Mouse (Mus musculus) hindbrain, embryonic 10.5 days (tissue): ENCODE measurements around the gene Akr1d1. TPM values are rescaled to one million over a fixed set of nuclear protein-coding genes. Genes with fewer than 3 reads are reported as not detected.

Source experiments
- DNase-seq: peaks from one replicate; pipeline ENCODE4 v3.0.0-alpha.2; 2017; ENCODE audit warnings: low spot score
- H3K27ac ChIP-seq: fragments of 300-500 bp; sonication (generic); 2 replicates; pipeline ENCODE4 v1.5.1; 2016; ENCODE audit warnings: mild to moderate bottlenecking, moderate library complexity
- H3K27me3 ChIP-seq: fragments of 300-500 bp; sonication (generic); 2 replicates; pipeline ENCODE4 v1.6.1; 2016; ENCODE audit warnings: mild to moderate bottlenecking; ENCODE audit not compliant: poor library complexity, insufficient read depth, severe bottlenecking
- H3K36me3 ChIP-seq: fragments of 300-500 bp; sonication (generic); 2 replicates; pipeline ENCODE4 v1.6.1; 2016; ENCODE audit warnings: mild to moderate bottlenecking, moderate library complexity
- H3K4me1 ChIP-seq: fragments of 300-500 bp; sonication (generic); replicated peaks from 2 replicates; pipeline ENCODE4 v1.6.1; 2016; ENCODE audit warnings: mild to moderate bottlenecking
- H3K4me3 ChIP-seq: fragments of 300-500 bp; sonication (generic); 2 replicates; pipeline ENCODE4 v1.5.1; 2016; ENCODE audit warnings: mild to moderate bottlenecking, moderate library complexity
- H3K9me3 ChIP-seq: fragments of 300-500 bp; sonication (generic); 2 replicates; pipeline ENCODE4 v1.6.1; 2016; ENCODE audit warnings: mild to moderate bottlenecking, moderate library complexity
- WGBS: fragments of 180-500 bp; shearing (Covaris S2); methylation state at CpG from one replicate; pipeline ENCODE4 v1.1.7; 2016; 5-methylcytosine and 5-hydroxymethylcytosine counted together
- polyA plus RNA-seq: library from polyadenylated mRNA; unstranded; fragments of >200 nt; fragmentation: Nextera tagmentation; extraction: Ambion mirVana; gene quantifications from 2 replicates; pipeline ENCODE4 v1.2.1, GENCODE M21; 2016

Akr1d1 gene
- not detected in 2 replicates for polyA plus RNA-seq

DNA sequence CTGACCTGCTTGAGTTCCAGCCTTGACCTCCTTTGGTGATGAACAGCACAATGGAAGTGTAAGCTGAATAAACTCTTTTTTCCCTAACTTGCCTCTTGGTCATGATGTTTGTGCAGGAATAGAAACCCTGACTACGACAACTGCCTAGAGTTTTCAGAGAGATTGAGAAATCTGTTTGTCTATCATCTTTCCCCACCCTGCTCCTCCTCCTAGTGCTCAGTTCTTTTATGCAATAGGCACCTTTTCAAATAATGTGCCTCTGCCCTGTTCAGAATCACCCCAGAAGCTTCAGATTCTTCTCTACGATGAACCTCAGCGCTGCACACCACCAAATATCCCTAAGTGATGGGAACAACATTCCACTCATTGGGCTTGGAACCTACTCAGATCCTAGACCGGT lies at the start of gene Akr1d1:
Akr1d1 (plus strand) TSS at position 234 of the 400 bp plus-strand sequence.
- 94% methylated on average over 4 of the region's 4 CpGs for WGBS
- DNase-seq = no peak
- no peak within 1 kb of the TSS for H3K4me3 ChIP-seq
- no peaks in the 10 kb centered on the region for H3K36me3 ChIP-seq
- no peaks in the 10 kb centered on the region for H3K27me3 ChIP-seq
- no peaks in the 10 kb centered on the region for H3K9me3 ChIP-seq
- H3K4me1 ChIP-seq = no peaks in the 10 kb centered on the region
- H3K27ac ChIP-seq = no peak within 1 kb of the TSS

DNA sequence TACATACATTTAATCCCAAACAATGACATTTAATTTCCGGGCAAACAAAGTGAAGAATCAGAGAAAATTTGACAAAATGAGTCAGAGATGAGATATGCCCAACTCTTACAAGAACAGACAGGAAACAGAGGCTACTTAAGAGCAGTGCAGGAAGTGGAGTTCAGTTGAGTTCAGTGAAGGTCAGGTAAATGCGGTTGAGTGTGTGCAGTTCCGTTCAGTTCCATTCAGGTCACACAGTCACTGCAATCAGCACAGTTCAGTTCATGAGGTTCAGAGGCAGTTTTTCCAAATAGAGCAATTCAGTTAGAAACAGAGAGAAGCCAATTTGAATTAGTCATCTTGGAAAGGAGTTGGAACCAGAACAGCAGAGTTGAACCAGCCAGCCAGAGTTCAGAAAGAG lies 48.8 kb upstream of the Akr1d1 start:
- H3K4me1 ChIP-seq = no peaks in the 10 kb centered on the region
- no peaks in the 10 kb centered on the region for H3K27me3 ChIP-seq
- DNase-seq = no peak
- H3K4me3 ChIP-seq = no peak overlapping the region
- H3K36me3 ChIP-seq = no peaks in the 10 kb centered on the region
- 83% methylated on average over 3 of the region's 3 CpGs for WGBS
- no peaks in the 10 kb centered on the region for H3K9me3 ChIP-seq
- H3K27ac ChIP-seq = no peak overlapping the region

DNA sequence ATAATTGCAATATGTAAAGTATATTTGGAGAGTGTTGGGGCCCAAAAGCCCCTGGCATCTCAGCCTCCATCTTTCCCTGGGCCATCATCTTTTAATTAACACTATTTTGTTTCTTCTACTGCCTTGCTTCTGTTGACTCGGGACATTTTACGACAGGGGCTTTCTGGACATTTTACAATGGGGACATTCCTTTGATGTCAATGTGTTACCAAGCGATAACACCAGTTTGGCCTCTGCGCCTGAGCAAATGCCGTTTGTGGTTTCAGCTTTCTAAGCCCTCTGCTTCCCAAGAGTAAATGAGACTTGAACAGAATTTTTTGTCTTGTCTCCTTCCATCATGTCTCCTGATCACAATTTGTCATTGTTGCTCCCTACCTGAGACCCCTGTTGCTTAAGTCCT lies 46.7 kb upstream of the Akr1d1 start:
- Histone ChIP-seq H3K4me3 (no peak overlapping the region), H3K4me1 (no peaks in the 10 kb centered on the region), H3K36me3 (no peaks in the 10 kb centered on the region), H3K9me3 (no peaks in the 10 kb centered on the region), H3K27ac (no peak overlapping the region), H3K27me3 (no peaks in the 10 kb centered on the region)
- 67% methylated on average over 5 of the region's 5 CpGs for WGBS
- DNase-seq = no peak

DNA sequence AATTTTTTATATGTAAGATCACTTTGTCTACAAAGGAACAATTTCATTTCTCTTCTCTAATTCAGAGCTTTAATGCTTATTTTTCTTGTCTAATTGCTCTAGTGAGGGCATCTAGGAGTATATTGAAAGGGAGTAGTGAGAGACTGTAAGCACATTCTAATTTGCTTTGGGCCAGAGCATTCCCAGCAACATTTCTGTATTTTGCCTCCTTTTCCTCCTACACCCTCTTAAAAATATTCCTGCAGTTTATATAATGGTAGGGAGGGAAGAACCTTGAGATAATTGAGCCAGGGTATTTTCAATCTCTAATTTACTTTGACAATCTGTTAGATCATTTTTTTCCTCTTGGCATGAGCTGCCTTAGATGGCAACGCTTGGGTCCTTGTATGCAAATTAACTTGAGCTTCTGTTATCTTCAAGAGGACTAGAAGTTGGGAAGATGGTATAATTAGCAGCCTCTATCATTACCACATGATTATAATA lies 45.3 kb upstream of the Akr1d1 start:
- H3K36me3 ChIP-seq = no peaks in the 10 kb centered on the region

DNA sequence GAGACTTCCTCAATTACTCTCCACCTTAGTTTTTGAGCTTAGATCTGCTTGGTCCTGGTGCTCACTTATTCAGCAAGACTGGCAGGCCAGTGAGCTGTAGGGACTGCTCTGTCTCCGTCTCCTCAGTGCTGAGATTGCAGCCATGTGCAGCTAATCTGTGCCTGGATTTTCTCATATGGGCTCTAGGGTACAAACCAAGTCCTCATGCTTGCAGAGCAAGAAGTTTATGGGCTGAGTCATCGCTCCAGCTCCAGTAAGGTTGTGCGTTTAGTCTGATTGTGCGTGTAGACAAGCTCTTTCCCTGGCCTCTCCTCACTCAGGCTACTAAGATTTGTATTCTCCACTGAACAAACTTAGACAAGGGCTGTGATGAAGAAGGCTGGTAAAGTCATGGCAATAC lies 43.5 kb upstream of the Akr1d1 start:
- no peak for DNase-seq
- Histone ChIP-seq H3K4me3 (no peak overlapping the region), H3K9me3 (no peaks in the 10 kb centered on the region), H3K4me1 (no peaks in the 10 kb centered on the region), H3K36me3 (no peaks in the 10 kb centered on the region), H3K27ac (no peak overlapping the region), H3K27me3 (no peaks in the 10 kb centered on the region)
- 90% methylated on average over 4 of the region's 4 CpGs for WGBS

More for the DNA sequence above, 45.3 kb upstream of the Akr1d1 start:
- WGBS = 74% methylated on average over 1 of the region's 1 CpGs
- Histone ChIP-seq H3K27me3 (no peaks in the 10 kb centered on the region), H3K27ac (no peak overlapping the region), H3K4me1 (no peaks in the 10 kb centered on the region), H3K9me3 (no peaks in the 10 kb centered on the region), H3K4me3 (no peak overlapping the region)
- no peak for DNase-seq

DNA sequence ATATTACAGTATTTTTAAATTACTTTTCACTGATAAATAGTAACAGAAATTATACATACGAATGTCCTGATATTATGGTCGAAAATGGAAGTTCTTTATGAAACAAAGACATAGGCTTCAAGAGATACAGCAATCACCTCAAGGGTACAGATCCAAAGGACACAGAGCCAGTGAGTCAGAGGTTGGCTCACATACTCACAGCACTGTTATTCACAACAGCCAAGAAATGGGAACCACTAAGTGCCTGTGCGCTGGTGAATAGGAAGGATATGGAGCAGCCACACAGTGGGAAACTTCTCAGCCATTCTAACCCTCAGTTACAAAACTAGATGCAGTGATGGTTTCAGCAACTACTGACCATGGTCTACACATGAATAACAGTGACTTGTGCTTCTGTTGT lies 37.7 kb upstream of the Akr1d1 start:
- H3K36me3 ChIP-seq = no peaks in the 10 kb centered on the region
- no peak for DNase-seq
- H3K4me3 ChIP-seq = no peak overlapping the region
- no peaks in the 10 kb centered on the region for H3K9me3 ChIP-seq
- 83% methylated on average over 3 of the region's 3 CpGs for WGBS
- no peaks in the 10 kb centered on the region for H3K27me3 ChIP-seq
- no peaks in the 10 kb centered on the region for H3K4me1 ChIP-seq
- no peak overlapping the region for H3K27ac ChIP-seq

DNA sequence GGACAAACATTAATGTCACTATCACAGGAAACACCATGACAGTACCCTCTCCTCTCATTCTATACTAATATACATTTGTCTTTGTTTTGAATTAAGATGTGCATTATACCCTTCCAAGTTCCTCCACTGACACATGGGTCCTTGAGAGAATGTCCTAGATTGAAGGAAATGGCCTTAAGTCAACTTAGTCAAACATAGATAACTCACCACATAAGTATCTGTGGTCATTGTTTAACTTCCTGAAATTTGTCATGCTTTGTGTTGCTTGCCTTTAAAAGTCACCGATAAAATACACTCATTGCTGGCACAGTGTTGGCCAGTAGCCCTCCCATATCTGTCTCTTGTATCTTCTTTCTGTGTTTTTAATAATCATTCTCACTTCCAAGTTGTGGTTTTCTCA lies 35.0 kb upstream of the Akr1d1 start:
- no peaks in the 10 kb centered on the region for H3K4me1 ChIP-seq
- no peaks in the 10 kb centered on the region for H3K27me3 ChIP-seq
- H3K4me3 ChIP-seq = no peak overlapping the region
- 96% methylated on average over 1 of the region's 1 CpGs for WGBS
- DNase-seq = no peak
- H3K27ac ChIP-seq = no peak overlapping the region
- no peaks in the 10 kb centered on the region for H3K36me3 ChIP-seq
- H3K9me3 ChIP-seq = peaks cover 10% of the 10 kb centered on the region; the same call in 1 of the 2 replicates

DNA sequence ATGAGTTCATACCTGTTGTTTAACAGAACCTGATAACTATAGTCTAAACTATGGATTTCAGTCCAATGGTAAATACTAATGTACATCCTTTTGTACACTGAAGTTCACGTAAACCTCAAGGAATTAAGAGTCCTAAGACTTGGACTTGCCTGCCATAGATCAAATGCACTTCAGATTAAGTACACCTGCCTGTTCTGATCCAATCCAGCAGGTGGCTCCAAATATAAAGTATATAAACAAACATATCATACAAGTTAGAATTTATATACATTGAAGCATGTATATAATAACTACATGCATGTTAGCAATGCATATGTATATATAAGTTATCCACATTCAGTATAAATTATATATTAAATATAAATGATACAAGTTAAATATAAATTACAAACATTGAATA lies 33.1 kb upstream of the Akr1d1 start:
- H3K36me3 ChIP-seq = no peaks in the 10 kb centered on the region
- H3K9me3 ChIP-seq = peaks cover 10% of the 10 kb centered on the region; the same call in 1 of the 2 replicates
- no peaks in the 10 kb centered on the region for H3K27me3 ChIP-seq
- WGBS = 96% methylated on average over 1 of the region's 1 CpGs
- H3K4me3 ChIP-seq = no peak overlapping the region
- no peak overlapping the region for H3K27ac ChIP-seq
- no peaks in the 10 kb centered on the region for H3K4me1 ChIP-seq
- DNase-seq = no peak

DNA sequence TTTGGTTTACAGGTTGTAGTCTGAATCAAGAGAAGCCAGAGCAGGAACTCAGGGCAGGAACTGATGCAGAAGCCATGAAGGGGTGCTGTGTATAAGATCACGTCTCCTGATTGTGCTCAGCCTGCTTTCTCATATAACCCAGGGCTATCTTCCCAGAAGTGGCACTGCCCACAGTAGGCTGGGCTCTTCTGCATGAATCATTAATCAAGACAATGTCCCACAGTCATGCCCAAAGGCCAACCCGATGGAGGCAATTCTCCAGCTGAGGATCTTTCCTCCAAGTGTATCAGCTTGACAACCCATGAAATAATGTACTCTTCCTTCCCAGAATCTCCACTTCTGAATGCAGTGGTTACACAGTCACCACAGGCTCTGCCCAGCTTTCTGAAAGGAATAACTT lies 24.4 kb upstream of the Akr1d1 start:
- WGBS = 85% methylated on average over 2 of the region's 2 CpGs
- no peaks in the 10 kb centered on the region for H3K36me3 ChIP-seq

DNA sequence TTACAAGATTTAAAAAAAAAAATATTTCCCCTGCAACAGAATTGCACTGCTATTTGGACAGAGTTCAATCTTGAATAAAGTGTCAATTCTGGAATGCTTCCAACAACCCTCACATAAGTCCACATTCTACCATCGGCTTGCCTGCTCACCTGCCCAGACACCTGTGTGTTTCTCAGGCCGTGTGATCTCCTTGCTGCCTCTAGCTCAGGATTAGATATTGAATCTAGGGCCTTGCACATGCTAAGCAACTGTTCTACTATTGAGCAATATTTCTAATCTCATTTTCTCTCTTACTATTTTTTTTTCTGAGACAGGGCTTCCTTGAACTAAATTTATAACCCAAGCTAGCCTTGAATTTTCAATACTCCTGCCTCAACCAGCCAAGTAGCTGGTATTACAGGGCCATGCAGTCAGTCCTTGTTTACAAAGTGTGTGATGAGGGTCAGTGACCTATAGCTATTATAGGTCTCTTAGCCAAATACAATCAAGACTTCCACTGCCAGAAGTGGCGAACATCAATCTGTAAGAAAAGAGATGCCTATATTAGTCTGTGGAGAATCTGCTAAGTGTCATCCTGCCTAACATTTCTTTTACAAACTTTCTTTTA lies 23.0 kb upstream of the Akr1d1 start:
- Histone ChIP-seq H3K27me3 (no peaks in the 10 kb centered on the region), H3K4me1 (no peaks in the 10 kb centered on the region), H3K4me3 (no peak overlapping the region), H3K36me3 (no peaks in the 10 kb centered on the region), H3K9me3 (no peaks in the 10 kb centered on the region), H3K27ac (no peak overlapping the region)
- 88% methylated on average over 3 of the region's 3 CpGs for WGBS
- no peak for DNase-seq

More for the DNA sequence above, 24.4 kb upstream of the Akr1d1 start:
- DNase-seq = no peak
- Histone ChIP-seq H3K27me3 (no peaks in the 10 kb centered on the region), H3K4me1 (no peaks in the 10 kb centered on the region), H3K27ac (no peak overlapping the region), H3K9me3 (no peaks in the 10 kb centered on the region), H3K4me3 (no peak overlapping the region)

DNA sequence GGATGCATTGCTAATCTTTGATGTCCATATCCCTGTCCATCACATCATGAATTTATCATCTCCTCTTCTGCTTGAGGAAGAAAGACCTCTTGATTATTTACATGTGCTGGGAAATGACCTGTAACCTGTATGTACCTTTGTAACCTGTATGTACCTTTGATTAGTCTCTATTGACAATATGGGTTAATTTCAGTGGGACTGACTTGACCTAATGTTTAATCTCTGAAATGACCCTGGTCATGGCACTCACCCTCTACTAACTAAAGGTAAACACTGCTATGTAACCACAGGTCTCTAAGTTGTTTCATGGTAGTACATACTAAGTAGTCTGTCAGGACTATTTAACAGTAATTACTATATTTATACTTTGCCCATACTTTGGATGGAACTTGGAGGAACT lies 19.2 kb upstream of the Akr1d1 start:
- Histone ChIP-seq H3K4me3 (no peak overlapping the region), H3K27ac (no peak overlapping the region), H3K4me1 (no peaks in the 10 kb centered on the region), H3K36me3 (no peaks in the 10 kb centered on the region), H3K27me3 (no peaks in the 10 kb centered on the region), H3K9me3 (no peaks in the 10 kb centered on the region)
- no peak for DNase-seq

DNA sequence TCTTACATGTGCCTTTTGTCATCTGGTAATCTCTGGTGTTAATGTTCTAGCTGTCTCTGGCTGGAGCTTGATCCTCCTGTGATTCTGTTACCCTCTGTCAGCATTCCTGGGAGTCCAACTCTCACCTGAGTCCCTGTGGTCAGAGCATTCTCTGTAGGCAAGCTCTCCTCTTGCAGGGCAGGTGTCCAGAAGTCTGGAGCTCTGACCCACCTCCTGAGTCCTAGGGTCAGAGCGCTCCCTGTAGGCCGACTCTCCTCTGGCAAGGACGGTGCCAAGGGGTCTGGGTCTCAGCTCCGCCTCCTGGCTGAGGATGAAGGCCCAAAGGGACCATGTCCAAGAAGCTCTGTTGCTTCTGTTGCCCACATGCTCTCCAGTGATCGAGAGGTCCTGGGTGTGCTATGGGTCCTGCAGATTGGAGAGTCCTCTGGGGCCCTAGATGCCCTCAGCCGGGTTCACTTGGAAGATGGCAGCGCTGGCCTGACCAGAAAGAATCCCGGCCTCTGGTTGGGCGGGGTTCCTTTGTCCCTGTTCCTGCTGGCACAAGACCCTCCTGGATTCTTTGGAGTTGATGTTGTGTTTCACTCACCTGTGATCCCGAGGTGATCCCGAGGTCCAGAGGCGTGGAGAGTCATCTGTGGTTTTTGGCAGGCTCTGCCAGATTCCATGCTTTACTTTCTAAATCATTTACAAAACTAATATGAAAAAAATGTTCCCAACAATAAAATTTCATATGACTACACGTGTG lies 9.2 kb upstream of the Akr1d1 start:
- no peak for DNase-seq
- H3K36me3 ChIP-seq = no peaks in the 10 kb centered on the region
- no peak overlapping the region for H3K27ac ChIP-seq
- H3K9me3 ChIP-seq = no peaks in the 10 kb centered on the region
- no peak overlapping the region for H3K4me3 ChIP-seq
- no peaks in the 10 kb centered on the region for H3K4me1 ChIP-seq
- WGBS = 93% methylated on average over 13 of the region's 13 CpGs
- H3K27me3 ChIP-seq = no peaks in the 10 kb centered on the region

DNA sequence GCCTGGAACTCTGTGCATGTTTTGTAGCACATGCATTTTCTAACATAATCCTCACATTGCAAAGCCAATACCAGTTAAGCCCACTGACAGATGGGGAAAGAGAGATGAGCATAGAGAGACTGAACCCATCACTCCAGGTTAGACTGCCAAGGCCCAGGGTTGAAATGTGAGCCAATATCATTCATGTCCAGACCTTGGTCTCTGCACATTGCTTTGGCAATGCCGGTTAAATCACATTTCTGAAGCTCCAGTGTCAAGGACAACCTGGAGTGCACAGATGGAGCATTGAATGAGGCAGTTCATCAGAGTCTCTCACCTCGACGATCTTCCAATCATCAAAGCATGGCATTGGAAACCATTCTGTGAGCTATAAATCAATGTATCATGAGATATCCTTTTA lies 2.1 kb downstream of the Akr1d1 start:
- H3K9me3 ChIP-seq = no peaks in the 10 kb centered on the region
- H3K27ac ChIP-seq = no peak overlapping the region
- no peaks in the 10 kb centered on the region for H3K4me1 ChIP-seq
- H3K27me3 ChIP-seq = no peaks in the 10 kb centered on the region
- H3K36me3 ChIP-seq = no peaks in the 10 kb centered on the region
- no peak for DNase-seq
- H3K4me3 ChIP-seq = no peak overlapping the region
- 92% methylated on average over 3 of the region's 3 CpGs for WGBS
